Mouse (Mus musculus) intestine, embryonic 14.5 days (tissue): Measurements from ENCODE around the gene Brdt. TPM values are rescaled to one million over a fixed set of nuclear protein-coding genes. Genes with fewer than 3 reads are reported as not detected.
"Not testable (repeated sequence)": the region's sequence is repeated elsewhere in the genome, so short reads cannot be mapped to it uniquely, and the experiment has no call there.

Experiments used
- ATAC-seq: fragments of 200-750 bp; cut with Nextera tagmentation; replicated peaks from 2 replicates; pipeline ENCODE4 v1.8.0; 2017; ENCODE audit warnings: low read depth, moderate number of reproducible peaks, moderate TSS enrichment, moderate library complexity; ENCODE audit not compliant: low FRiP score, low TSS enrichment
- DNase-seq: peaks from one replicate; pipeline ENCODE4 v3.0.0-alpha.2; 2018; ENCODE audit warnings: low spot score
- H3K27ac ChIP-seq: fragments of 300-500 bp; sonication (generic); 2 replicates; pipeline ENCODE4 v1.5.1; 2014; ENCODE audit warnings: low read depth, mild to moderate bottlenecking, control low read depth
- H3K27me3 ChIP-seq: fragments of 300-500 bp; sonication (generic); replicated peaks from 2 replicates; pipeline ENCODE4 v1.6.1; 2014; ENCODE audit warnings: low read length, control low read depth; ENCODE audit not compliant: control insufficient read depth, insufficient read depth
- H3K36me3 ChIP-seq: fragments of 300-500 bp; sonication (generic); 2 replicates; pipeline ENCODE4 v1.6.1; 2014; ENCODE audit warnings: low read length, control low read depth; ENCODE audit not compliant: control insufficient read depth, insufficient read depth
- H3K4me1 ChIP-seq: fragments of 300-500 bp; sonication (generic); replicated peaks from 2 replicates; pipeline ENCODE4 v1.6.1; 2014; ENCODE audit warnings: low read length, control low read depth, mixed read lengths; ENCODE audit not compliant: control insufficient read depth, insufficient read depth
- H3K4me2 ChIP-seq: fragments of 300-500 bp; sonication (generic); 2 replicates; pipeline ENCODE4 v1.6.1; 2014; ENCODE audit warnings: low read length
- H3K4me3 ChIP-seq: fragments of 300-500 bp; sonication (generic); 2 replicates; pipeline ENCODE4 v1.5.1; 2014; ENCODE audit warnings: low read depth, low read length, control low read depth, mixed read lengths
- H3K9ac ChIP-seq: fragments of 300-500 bp; sonication (generic); 2 replicates; pipeline ENCODE4 v1.6.1; 2014; ENCODE audit warnings: mild to moderate bottlenecking, low read length
- H3K9me3 ChIP-seq: fragments of 300-500 bp; sonication (generic); 2 replicates; pipeline ENCODE4 v1.6.1; 2016; ENCODE audit warnings: low read length, control low read depth; ENCODE audit not compliant: control insufficient read depth
- WGBS: fragments of 180-500 bp; shearing (Covaris S2); extraction: QIAGEN DNeasy Blood & Tissue Kit; methylation state at CpG from one replicate; pipeline ENCODE4 v1.1.7; 2014; 5-methylcytosine and 5-hydroxymethylcytosine counted together
- polyA plus RNA-seq: library from polyadenylated mRNA; unstranded; fragments of >200 nt; fragmentation: Nextera tagmentation; extraction: Ambion mirVana; gene quantifications from 2 replicates; pipeline ENCODE4 v1.2.1, GENCODE M21; 2014

Gene Brdt
- polyA plus RNA-seq, 1 experiment from 2014 or later, result 1.7 TPM

DNA sequence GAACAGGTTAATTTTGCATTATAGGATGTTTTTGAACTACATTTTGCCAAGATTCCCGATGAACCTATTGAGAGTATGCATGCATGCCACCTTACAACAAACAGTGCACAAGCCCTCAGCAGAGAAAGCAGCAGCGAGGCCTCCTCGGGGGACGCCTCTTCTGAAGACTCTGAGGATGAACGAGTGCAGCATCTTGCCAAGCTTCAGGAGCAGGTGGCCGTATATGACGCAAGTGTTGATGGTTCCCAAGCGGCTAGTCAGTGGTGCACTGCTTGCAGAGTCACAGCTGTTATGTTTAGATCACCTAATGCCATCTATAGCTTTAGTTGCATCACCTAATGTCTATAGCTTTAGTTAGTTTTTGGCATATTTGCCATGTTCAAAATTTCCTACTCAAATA, 26.8 kb downstream of the Brdt start:
- Histone ChIP-seq H3K4me1 (peaks cover 6% of the 10 kb centered on the region; the same call in 1 of the 2 replicates), H3K4me3 (no peak overlapping the region), H3K27ac (no peak overlapping the region), H3K4me2 (no peak overlapping the region), H3K9ac (no peak overlapping the region), H3K36me3 (no peaks in the 10 kb centered on the region), H3K27me3 (no peaks in the 10 kb centered on the region), H3K9me3 (no peaks in the 10 kb centered on the region)
- DNase-seq (no peak), ATAC-seq (no peak)
- 89% methylated on average over 8 of the region's 8 CpGs for WGBS

- Histone ChIP-seq H3K9me3 (no peaks in the 10 kb centered on the region), H3K4me1 (peaks cover 6% of the 10 kb centered on the region; the same call in 1 of the 2 replicates), H3K27ac (peak overlapping the region; percentile 43), H3K4me2 (peak overlapping the region; percentile 59), H3K27me3 (no peaks in the 10 kb centered on the region), H3K36me3 (no peaks in the 10 kb centered on the region), H3K9ac (peak overlapping the region; percentile 45), H3K4me3 (peak overlapping the region; percentile 48)
- ATAC-seq (peak; percentile 98), DNase-seq (peak; percentile 97)
- 0% methylated on average over 40 of the region's 40 CpGs for WGBS
Measured at GRCm38 (mm10) chr5:107359395-107360053, 28.6 kb downstream of the Brdt start.

DNA sequence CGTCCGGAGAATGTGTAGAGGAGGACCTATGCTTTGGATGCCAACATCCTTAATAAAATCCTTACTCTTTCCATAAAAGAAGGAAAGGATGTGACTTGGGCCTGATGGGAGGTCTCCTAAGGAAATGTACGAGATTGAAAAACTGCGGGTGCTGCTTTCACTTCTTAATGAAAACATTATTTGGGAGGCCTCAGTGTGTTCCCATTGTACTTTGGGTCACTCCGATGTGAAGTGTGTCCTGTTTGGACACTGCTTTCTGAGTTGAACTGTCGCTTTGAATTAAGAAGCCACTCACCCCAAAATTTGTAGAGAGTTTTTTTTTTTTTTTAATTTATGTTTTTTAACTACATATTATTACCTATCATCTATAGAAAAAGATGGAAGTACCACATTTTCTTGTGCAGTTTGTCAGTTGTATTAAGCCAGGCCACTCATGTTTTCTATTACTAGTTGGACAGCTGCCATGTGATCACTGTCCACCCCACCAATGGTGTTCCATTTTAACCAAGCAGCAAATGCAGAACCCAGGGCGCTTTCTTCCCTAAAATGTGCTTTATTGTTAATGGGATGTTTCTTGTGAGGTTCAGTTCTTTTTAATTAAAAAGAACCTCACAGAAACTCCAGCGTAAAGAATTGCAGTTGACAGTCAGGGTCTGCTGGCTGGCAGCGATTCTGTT, 29.2 kb downstream of the Brdt start:
- Histone ChIP-seq H3K4me2 (peak overlapping the region; percentile 59), H3K27ac (peak overlapping the region; percentile 43; the same call in 1 of the 2 replicates)
- DNase-seq, result no peak

GRCm38 (mm10) chr5:107370040-107370439, 39.1 kb downstream of the Brdt start:
- H3K4me1 ChIP-seq, result no peaks in the 10 kb centered on the region
- DNase-seq (no peak), ATAC-seq (no peak)
- H3K4me2 ChIP-seq, result no peak overlapping the region
- no peaks in the 10 kb centered on the region for H3K27me3 ChIP-seq
- peaks cover 4% of the 10 kb centered on the region; the same call in 1 of the 2 replicates for H3K36me3 ChIP-seq
- no peak overlapping the region for H3K4me3 ChIP-seq
- no peak overlapping the region for H3K9ac ChIP-seq
- WGBS, result 80% methylated on average over 3 of the region's 3 CpGs
- H3K9me3 ChIP-seq, result no peaks in the 10 kb centered on the region
- no peak overlapping the region for H3K27ac ChIP-seq

More for the DNA sequence above, 29.2 kb downstream of the Brdt start:
- Histone ChIP-seq H3K9ac (peak overlapping the region; percentile 45), H3K4me3 (peak overlapping the region; percentile 48), H3K4me1 (peaks cover 6% of the 10 kb centered on the region; the same call in 1 of the 2 replicates), H3K36me3 (no peaks in the 10 kb centered on the region), H3K27me3 (no peaks in the 10 kb centered on the region), H3K9me3 (no peaks in the 10 kb centered on the region)
- no peak for ATAC-seq
- 29% methylated on average over 9 of the region's 9 CpGs for WGBS

- no peaks in the 10 kb centered on the region for H3K4me1 ChIP-seq
- H3K4me3 ChIP-seq, result no peak overlapping the region
- DNase-seq (no peak), ATAC-seq (no peak)
- no peaks in the 10 kb centered on the region for H3K9me3 ChIP-seq
- H3K9ac ChIP-seq, result no peak overlapping the region
- no peak overlapping the region for H3K27ac ChIP-seq
- no peaks in the 10 kb centered on the region for H3K27me3 ChIP-seq
- 84% methylated on average over 5 of the region's 5 CpGs for WGBS
- no peak overlapping the region for H3K4me2 ChIP-seq
- H3K36me3 ChIP-seq, result peaks cover 4% of the 10 kb centered on the region; the same call in 1 of the 2 replicates
Measured at GRCm38 (mm10) chr5:107371335-107371734, 40.4 kb downstream of the Brdt start.

DNA sequence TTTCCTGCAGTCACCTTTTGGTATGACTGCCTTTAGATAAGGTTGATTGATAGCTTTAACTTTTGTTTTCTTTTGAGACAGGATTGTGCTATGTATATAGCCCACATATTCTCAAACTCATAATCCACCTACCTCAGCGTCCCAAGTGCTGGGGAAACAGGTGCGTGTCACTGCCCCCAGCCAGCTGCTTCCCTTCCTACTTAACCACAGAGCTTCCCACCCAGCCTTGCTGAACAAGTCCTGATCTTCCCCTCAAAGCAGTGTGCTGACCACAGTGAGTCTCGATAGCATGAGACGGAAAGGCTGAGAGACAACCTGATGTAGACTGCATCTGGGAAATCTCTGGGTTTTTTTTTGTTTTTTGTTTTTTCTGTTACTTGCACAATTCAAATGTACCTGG, 42.3 kb downstream of the Brdt start:
- H3K4me1 ChIP-seq, result no peaks in the 10 kb centered on the region
- DNase-seq, result no peak
- H3K36me3 ChIP-seq, result peaks cover 4% of the 10 kb centered on the region
- ATAC-seq, result no peak
- H3K27ac ChIP-seq, result no peak overlapping the region
- no peak overlapping the region for H3K9ac ChIP-seq
- H3K4me3 ChIP-seq, result no peak overlapping the region
- no peaks in the 10 kb centered on the region for H3K9me3 ChIP-seq
- 83% methylated on average over 4 of the region's 4 CpGs for WGBS
- H3K27me3 ChIP-seq, result no peaks in the 10 kb centered on the region
- no peak overlapping the region for H3K4me2 ChIP-seq

DNA sequence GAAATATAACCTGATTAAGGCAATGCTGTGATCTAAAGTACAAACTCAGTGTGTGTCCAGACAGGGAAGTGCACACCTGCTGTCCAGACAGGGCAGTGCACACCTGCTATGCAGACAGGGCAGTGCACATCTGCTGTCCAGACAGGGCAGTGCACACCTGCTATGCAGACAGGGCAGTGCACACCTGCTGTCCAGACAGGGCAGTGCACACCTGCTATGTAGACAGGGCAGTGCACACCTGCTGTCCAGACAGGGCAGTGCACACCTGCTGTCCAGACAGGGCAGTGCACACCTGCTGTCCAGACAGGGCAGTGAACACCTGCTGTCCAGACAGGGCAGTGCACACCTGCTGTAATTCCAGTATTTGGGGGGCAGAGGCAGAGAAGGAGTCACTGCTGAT, 55.5 kb downstream of the Brdt start:
- H3K4me1 ChIP-seq, H3K4me2 ChIP-seq, H3K27ac ChIP-seq, ATAC-seq, H3K36me3 ChIP-seq, H3K27me3 ChIP-seq, H3K4me3 ChIP-seq, H3K9me3 ChIP-seq, H3K9ac ChIP-seq, DNase-seq: not testable (repeated sequence)

- H3K27me3 ChIP-seq, result no peaks in the 10 kb centered on the region
- no peaks in the 10 kb centered on the region for H3K36me3 ChIP-seq
- ATAC-seq, result no peak
- H3K27ac ChIP-seq, result no peak overlapping the region
- H3K4me3 ChIP-seq, result no peak overlapping the region
- 93% methylated on average over 1 of the region's 1 CpGs for WGBS
- no peak overlapping the region for H3K4me2 ChIP-seq
- DNase-seq, result no peak
- no peaks in the 10 kb centered on the region for H3K9me3 ChIP-seq
- no peaks in the 10 kb centered on the region for H3K4me1 ChIP-seq
- H3K9ac ChIP-seq, result no peak overlapping the region
Measured at GRCm38 (mm10) chr5:107387788-107388187, 56.8 kb downstream of the Brdt start.

- Histone ChIP-seq H3K36me3 (no peaks in the 10 kb centered on the region), H3K4me3 (no peak overlapping the region), H3K4me2 (no peak overlapping the region), H3K9ac (no peak overlapping the region), H3K27me3 (no peaks in the 10 kb centered on the region), H3K4me1 (no peaks in the 10 kb centered on the region), H3K27ac (no peak overlapping the region), H3K9me3 (no peaks in the 10 kb centered on the region)
- WGBS, result 96% methylated on average over 2 of the region's 2 CpGs
- DNase-seq (no peak), ATAC-seq (no peak)
Measured at GRCm38 (mm10) chr5:107389373-107389772, 58.4 kb downstream of the Brdt start.
